Mouse (Mus musculus) heart, postnatal 25 days (tissue): ENCODE measurements around the gene Irak4. TPM values are rescaled to one million over a fixed set of nuclear protein-coding genes. Genes with fewer than 3 reads are reported as not detected.

ENCODE experiments used
- DNase-seq: peaks from one replicate; pipeline ENCODE4 v3.0.0; 2022; ENCODE audit warnings: low spot score
- intact Hi-C: fragments of 180-260 bp; cut with DNase I; formaldehyde crosslinking; loops from one replicate; pipeline ENCODE4 v1.15.1; 2025
- total RNA-seq, 2 experiments: library from RNA; stranded (reverse); gene quantifications; 2 replicates each; pipeline ENCODE4 v1.2.3; 2021

Gene Irak4
- total RNA-seq, result 1 to 10 TPM; 5.9 to 6.0 TPM

DNA sequence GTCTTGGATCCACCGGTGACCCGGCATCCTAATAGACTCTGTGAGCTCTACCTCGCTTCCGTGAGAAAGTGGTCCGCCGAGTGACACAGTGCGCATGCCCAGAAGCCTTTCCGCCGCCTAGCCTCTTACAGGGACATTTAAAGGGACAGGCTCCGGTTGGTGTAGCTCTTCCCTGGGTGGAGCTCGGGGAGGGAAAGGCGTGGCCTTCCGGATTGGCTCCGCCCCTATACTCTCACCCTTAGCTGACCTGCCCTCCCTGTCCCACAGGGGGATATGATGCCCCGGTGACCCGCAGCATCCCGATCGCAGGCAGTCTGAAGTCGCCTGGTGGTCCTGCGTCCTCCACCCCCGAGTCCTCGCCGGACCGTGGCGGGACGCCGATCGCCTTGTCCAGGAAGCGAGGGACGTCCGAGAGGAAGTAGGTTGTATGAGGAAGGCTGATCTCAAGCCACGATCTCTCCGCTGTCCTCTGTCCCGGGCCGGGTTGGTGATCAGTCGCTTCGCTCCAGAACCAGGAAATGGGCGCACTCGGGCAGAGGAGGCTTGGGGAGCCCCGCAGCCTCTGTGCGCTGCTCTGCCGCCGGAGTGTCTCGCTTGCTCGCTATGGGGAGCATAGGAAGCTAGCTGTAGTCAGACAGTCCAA, at the start of gene Irak4, which contains the start of gene Pus7l:
Gene Irak4, plus strand, starts transcription at position 235 of the 643 bp plus-strand sequence.
Gene Pus7l, minus strand, starts transcription at position 139 of the 643 bp plus-strand sequence.
- intact Hi-C loops, result loop anchor here (2.0 kb wide), 1 partner anchor 45 kb away; the partner anchor contains the start of gene Twf1
- DNase-seq, result peak; percentile 91

DNA sequence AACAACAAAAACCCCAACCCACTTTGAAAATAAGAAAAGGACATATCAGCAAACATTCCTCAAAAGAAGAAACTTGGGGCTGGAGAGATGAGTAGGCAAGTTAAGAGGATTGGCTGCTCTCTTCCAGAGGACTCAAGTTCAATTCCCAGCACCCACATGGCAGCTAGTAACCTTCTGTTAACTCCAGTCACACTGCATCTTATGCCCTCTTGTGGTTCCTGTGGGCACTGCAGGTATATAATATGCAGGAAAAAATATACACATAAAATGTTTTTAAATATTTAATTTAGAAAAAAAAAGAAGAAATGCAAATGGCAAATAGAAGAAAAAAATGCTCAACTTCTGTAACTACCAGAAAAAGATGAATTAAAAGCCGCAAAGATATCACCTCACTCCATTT, 49.0 kb upstream of the Irak4 start:
- no peak for DNase-seq
- intact Hi-C loops, result no loop called here

DNA sequence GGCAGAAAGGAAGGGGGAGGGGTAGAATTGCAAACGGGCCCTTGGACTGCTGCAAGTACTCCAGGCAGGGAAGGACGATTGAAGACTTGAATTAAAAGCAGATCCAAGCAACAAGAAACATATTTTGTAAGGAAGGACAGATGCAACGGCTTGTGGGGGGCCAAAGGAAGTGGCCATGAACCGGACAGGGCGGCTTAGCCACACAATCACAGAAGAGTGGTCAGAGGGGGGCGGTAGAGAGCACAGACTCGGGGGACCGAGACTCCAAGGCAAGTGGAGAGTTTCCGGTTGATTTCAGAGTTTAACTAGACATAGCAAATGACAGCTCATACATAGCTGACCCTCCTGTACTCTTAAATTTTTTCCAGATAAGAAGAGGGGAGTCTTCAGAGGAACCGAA, 47.5 kb upstream of the Irak4 start:
- intact Hi-C loops, result no loop called here
- DNase-seq, result no peak

DNA sequence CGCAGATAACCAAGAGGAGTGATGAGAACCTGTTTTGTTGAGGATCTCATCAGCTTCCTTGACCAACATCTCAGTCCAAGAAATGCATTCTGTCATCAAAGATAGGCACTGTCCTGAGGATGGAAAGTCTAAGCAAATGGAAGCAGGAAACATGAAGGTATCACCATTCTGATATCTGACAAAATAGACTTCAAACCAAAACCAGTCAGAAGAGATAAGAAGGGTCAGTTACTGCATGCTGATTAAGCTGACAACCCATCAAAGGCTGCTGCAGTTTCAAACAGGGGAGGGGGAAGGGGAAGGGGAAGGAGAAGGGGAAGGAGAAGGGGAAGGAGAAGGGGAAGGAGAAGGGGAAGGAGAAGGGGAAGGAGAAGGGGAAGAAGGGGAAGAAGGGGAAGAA, 44.2 kb upstream of the Irak4 start:
- intact Hi-C loops, result no loop called here
- DNase-seq, result no peak

DNA sequence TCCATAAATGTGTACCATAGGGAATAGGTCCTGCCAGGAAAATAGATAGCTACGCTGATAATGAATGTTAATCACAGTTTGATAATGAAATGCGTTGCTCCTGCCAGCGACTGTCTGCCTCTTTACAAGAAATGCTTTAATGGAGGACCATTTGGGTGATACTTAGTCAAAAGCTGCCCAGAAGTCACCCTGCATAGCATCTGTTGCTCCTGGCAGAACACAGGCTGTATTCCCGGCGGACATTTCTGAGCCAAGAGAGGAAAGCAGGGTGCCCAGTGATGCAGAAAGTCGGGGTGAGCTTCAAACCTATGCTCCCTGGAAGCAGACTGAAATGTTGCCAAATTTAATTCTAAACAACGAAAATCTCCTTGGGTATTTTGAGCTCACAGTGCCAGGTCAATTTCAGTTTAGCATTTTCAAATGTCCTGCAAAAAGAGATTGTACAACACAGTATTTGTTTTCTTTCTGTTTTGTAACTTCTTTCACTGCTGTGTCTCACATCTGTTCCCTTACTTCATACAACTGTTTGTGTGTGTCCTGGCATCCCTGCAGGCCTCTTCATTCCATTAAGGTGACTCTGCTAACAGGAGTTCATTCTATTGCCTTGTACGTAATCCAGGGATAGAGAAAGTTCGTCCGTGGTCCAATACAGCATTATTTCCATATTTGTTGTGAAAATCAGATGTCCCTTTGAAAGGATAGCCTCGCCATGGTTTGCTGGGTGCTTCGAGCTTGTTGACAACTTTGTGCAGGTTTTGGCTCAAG, 39.8 kb upstream of the Irak4 start:
- no peak for DNase-seq

DNA sequence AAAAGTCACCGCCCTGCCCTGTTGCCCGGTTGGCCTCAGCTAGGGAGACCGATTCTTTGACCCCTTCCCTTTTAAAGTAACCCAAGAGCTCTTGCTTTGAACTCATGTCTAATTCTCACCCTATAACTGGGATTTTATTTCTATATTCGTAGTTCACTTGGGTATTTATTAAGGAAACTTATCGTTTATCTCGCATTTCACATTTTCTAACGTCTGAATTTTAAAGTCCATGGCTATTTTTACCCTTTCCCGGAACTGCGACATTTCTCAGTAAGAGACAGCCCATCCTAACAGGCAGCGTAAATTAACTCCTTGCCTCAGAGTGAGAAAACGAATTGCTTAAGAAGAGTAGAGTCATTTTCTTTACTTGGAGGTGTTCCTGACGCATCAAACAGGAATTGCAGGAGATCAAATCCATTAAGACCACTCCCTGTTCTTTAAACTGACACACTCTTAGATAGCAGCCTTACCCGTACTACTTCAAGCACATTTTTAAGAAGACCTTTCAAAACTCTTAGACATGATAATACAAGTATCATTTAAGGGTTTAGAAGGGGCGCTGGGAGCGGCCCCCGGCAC, 25.4 kb upstream of the Irak4 start:
- intact Hi-C loops, result no loop called here
- no peak for DNase-seq

More for the DNA sequence above, 39.8 kb upstream of the Irak4 start:
- intact Hi-C loops, result no loop called here

DNA sequence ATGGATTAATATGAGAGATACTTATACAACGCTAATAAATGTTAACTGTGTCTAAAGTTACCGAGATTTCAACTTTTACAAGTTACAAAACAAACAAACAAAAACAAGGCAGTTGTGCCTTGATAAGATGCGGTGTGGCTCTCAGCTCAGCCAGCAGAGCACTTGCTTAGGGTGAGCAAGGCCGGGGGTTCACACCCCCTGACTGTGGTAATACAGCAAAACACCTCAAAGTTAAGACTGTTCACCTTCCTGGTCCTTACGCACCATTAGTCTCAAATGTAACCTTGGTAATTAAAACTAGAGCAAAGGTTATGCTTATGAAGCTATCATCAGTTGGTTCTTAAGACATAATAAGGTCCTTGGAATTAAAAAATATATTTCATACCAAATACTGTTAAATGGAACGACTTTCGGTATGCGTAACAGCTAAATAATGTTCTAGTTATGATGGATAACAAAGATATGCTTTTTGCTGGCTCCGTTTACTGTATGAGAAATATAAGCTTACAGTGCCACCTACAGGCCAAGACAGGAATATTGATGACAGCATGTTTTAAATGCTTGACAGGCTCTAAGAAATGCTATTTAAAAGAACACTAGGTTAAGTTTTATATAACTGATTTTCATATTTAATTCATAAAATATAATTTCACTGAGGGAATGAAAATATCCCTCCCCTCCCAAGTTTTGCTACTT, 23.1 kb upstream of the Irak4 start:
- intact Hi-C loops, result loop anchor here (1.0 to 2.0 kb wide), 2 partner anchors 178 to 256 kb away; no protein-coding TSS in a partner anchor
- DNase-seq, result no peak

DNA sequence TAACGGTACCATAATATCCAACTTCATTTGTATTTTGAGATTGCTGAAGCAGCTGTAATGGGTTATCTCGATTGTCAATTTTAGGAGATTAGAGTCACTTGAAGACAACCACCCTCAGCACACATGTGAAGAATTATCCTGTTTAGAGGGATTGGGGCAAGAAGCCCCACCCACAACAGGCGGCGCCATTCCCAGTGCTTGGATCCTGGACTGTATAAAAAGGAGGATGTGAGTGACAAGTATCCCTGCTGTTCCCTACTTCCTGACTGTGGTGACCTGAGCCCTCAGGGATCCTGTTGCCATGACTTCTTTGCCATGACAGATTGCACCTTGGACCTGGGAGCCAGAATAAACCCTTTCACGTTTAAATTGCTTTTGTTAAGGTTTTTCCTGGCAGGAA, 22.5 kb upstream of the Irak4 start:
- intact Hi-C loops, result loop anchor here (1.0 to 2.0 kb wide), 2 partner anchors 179 to 256 kb away; no protein-coding TSS in a partner anchor
- DNase-seq, result no peak

DNA sequence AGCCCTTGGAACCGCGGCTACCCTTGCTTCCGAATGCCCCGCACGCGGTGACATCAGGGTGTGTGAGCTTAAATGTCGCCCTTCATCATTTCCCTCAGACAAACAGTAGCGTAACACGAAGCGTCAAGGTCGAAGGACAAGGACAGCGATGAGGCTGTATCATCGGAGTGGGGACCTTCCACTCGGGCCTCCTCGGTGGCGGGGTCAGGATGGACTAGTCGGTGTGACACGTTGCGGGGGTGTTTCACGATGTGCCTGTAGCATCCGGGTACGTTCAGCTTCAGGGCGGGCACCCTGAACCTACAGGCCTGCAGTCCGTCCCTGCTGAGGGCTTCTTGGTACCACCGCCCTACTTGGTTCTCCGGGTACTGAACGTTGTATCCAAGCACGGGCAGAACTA, 20.2 kb upstream of the Irak4 start:
- DNase-seq, result no peak
- intact Hi-C loops, result no loop called here

DNA sequence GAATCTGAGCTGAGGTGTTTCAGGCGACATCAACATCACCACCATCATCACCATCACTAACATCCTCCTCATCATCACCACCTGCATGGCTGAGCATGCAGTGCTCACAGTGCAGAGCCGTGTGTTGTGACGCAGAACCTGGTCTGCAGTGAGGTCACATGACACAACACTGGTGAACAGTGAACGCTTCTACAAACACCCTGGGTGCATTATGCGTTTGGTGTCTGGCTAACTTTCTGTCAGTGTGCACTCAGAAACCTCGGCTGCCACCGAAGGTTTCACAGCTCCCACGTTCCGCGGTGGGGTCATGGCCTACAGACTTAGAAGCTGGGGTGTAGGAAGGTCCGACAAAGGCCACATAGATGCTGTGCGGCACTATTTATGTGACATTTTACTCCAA, 18.5 kb upstream of the Irak4 start:
- no peak for DNase-seq
- intact Hi-C loops, result no loop called here

DNA sequence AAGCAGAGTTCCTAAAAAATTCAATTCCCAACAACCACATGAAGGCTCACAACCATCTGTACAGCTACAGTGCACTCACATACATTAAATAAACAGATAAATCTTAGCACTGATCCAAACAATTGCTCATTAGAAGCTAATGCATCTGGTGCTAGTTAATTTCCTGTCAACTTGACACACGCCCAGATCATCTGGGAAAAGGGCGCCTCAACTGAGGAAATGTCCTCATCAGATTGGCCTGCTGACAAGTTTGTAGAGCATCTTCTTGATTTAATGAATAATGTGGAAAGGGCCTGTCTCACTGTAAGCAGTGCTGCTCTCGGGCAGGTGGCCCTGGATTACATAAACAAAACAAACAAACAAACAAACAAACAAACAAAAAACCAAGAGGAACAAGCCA, 12.9 kb upstream of the Irak4 start:
- intact Hi-C loops, result no loop called here
- no peak for DNase-seq

DNA sequence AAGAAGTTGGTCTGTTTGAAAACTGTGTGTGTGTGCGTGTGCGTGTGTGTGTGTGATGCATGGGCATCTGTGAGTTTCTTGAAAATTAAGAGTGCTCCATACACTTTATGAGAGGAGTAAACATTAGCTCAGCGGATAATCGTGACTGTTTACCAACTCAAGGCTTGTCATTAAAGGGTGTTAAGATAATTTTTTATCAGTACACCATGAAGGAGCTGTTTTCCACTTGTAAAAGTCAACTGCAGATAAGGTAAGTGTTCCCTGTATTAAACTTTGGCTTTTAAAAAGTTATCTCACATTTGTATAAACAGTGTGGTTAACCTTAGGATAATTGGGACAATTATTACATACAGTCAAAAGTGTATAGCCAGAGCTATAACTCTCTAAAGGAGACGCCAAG, 11.1 kb upstream of the Irak4 start:
- DNase-seq, result no peak
- intact Hi-C loops, result no loop called here

DNA sequence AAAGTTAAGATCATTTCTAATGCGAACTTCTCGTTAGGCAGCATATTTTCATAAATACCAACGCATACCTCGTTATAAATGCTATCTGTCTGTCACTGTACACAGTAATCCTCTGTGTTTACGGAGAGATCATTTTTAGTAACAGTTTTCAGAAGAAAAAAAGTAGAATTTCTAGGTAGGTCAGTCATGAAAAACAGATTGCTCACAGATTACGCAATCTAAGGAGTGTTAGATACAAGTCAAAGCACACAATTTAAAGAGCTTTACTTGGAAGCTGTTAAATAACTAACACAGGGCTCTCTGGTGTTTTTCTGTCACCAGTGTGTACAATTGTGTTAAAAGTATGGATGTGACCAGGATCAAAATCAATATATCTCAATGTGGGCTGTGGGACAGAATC, 10.5 kb upstream of the Irak4 start:
- DNase-seq, result no peak
- intact Hi-C loops, result no loop called here

DNA sequence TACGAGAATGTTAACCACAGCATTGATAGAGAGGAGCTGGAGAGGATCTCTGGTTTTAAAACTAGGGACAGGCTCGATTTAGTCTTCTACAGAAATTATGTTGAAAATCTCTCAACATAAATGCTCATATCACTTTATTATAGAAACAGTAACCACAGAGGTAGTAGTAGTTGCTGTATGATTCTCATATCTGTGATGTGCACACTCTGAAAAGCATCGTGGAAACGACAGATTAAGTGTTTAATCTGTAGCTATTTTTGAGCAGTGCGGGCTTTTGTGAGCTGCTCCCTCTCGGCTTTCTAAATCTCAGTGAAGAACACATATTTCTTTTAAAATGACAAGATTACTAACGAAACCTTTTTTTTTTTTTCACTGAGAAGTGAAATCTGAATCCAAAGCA, 7.9 kb upstream of the Irak4 start:
- no peak for DNase-seq
- intact Hi-C loops, result no loop called here

DNA sequence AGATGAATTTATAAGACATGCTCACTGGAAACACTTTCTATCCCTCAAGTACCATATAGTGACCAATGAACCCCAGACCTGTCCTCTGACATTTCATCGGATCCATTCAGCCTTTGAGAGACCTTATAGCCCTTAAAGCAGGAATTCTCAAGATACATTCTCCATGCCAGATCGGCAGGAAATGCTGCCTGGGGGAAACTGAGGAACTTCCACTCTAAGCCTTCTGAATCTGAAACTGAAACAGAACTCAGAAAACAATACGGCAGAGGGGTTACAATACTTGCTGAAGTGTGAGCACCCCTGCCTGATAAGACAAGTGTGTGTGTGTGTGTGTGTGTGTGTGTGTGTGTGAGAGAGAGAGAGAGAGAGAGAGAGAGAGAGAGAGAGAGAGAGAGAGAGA, 4.1 kb upstream of the Irak4 start:
- DNase-seq, result no peak
- intact Hi-C loops, result no loop called here

DNA sequence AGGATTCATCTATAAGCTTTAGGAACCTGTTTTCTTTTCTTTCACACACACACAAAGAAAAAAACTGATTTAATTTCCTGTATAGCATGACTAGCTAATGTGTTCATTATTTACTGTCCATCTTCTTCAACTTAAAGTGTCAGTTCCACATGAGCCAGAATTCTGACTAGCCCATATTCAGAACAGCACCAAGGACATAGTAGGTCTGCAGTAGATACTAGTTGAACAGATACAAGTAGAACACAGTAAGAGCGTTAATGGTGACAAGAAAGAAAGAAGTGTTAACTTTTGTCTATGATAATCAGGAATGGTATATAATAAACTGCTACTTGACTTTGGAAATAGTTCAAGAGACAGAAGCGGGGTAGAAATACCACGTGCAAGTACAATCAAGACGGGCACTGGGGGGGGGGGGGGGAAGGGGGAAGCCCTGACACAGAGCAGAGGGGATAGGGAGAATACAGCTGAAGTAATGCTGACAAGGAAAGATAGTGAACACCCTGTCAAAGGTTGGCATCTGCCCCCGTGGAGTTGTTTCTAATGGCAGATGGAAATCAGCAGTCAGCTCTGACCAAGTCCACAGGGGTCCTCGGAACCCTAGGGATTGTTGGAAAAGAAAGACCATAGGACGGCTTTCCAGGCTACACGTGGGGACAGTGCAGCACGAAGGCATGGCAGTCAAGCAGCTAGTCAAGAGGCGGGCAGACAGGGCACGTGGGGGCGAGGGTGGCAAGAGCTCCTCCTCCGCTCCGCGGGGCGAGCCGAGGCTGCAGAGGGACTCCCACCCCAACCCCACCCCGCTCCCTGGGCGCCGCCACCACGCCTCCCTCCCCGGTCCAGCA, 655 bp upstream of the Irak4 start:
- intact Hi-C loops, result no loop called here
- DNase-seq, result no peak

DNA sequence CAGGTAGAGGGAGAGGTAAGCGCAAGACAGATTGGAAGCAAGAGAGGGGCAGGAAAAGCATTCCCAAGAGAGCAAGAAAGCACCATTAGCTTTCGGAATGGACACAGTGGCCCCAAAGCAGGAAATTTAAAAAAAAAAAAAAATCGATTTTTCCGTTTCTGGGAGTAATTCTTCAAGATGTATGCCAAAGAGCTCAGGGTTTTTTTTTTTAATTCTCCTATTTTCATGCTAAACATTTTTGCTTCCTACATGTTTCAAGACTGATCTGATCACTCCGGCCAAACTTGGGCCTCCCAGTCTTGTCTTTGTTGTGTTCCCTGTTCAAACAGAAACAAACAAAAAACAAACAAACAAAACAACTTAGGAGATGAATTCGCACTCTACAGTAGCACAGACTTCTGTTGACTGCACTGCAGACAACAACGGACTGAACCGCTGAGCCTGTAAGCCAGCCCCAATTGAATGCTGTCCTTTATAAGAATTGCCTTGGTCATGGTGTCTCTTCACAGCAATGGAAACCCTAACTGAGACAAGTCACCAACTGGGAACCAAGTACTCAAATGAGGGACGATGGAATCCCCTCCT, 701 bp downstream of the Irak4 start:
- DNase-seq, result no peak
- intact Hi-C loops, result loop anchor here (2.0 kb wide), 1 partner anchor 45 kb away; the partner anchor contains the start of gene Twf1

DNA sequence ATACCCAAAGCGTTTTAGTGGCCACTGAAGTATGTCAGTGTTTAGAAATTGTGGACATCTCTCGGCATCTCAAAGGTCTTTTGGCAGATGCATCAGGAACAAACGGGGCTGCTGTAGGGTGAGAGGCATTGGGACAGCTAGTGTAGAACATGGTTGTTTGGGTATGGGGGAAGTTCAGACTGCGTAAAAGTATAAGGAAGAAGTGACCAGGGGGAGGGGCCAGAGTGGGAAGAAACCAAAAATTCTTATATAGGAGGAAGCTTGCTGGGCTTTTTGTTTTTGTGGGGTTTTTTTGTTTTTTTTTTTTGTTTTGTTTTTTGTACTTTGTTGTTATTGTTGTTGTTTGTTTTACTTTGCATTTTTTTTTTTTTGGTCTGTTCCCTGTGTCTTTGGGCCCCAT, 1.4 kb downstream of the Irak4 start:
- no peak for DNase-seq
- intact Hi-C loops, result loop anchor here (2.0 kb wide), 1 partner anchor 44 kb away; the partner anchor contains the start of gene Twf1

DNA sequence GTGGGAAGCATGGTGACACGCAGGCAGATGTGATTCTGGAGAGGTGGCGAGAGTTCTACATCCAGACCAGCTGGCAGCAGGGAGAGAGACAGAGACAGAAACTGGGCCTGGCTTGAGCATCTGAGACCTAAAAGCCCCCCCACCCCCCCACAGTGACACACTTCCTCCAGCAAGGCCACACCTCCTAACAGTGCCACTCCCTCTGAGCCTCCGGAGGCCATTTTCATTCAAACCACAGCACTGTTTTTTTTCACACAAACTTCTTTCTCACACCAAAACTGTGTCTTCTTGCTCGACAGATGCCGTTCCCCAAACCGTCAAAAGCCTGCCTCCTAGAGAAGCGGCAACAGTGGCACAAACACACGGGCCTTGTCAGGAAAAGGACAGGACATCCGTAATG, 10.1 kb downstream of the Irak4 start:
- intact Hi-C loops, result loop anchor here (10.0 kb wide), 1 partner anchor 1021 kb away; no protein-coding TSS in a partner anchor
- DNase-seq, result no peak
